Mouse (Mus musculus) heart, adult 18-20 months (tissue): ENCODE measurements around the gene Olfr638. TPM values are rescaled to one million over a fixed set of nuclear protein-coding genes. Genes with fewer than 3 reads are reported as not detected.
"Not testable (repeated sequence)": the region's sequence is repeated elsewhere in the genome, so short reads cannot be mapped to it uniquely, and the experiment has no call there.

Experiments used
- DNase-seq, 2 experiments: peaks; one replicate each; pipeline ENCODE4 v3.0.0; 2021 to 2022; ENCODE audit warnings: mixed read lengths in 1 of 2
- long read RNA-seq, 2 experiments: library from polyadenylated mRNA; stranded (forward); transcript quantifications; one replicate each; pipeline ENCODE4 v2.0.0; 2021
- total RNA-seq, 2 experiments: library from RNA; stranded (reverse); gene quantifications; 2 replicates each; pipeline ENCODE4 v1.2.3; 2021

Olfr638 gene
- total RNA-seq = not detected
- long read RNA-seq, experiment 1 = 0 reads
- long read RNA-seq, experiment 2 = 0 reads

DNA sequence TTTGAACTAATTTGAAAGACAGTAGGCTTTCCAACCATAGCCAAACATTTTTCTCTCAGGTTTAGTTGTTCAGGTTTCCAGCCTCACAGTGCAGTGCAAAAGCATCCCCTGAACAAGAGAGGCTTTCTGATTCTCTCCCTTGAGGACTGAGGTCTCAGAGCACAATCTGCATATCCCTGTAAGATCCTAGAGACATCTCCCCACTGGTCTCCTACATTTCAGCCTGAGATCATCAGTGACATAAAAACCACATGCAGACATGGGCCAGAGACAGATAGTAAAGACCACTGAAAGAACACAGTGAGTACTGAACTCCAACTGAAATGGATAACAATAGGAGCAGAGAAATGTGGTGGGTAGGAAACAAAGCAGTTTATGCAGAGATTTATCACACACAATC lies at the start of gene Olfr638:
TSS of gene Olfr638 (plus strand) at position 301 of the 400 bp plus-strand sequence.
- DNase-seq = no peak

DNA sequence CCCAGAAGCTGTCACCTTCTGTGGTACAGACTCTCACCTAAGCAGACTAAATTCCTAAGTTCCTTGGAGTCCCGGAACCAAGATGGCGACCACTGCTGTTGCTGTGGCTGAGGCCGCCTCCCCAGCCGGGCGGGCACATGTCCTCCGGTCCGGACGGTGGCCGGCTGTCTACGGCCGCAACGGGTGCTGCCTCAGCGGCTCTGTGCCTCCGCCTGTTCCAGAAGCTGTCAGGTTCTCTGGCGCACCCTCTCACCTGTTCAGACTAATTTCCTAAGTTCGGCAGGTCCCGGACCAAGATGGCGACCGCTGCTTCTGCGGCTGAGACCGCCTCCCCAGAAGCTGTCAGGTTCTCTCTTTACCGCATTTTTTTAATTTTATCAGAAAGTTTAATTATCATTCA lies 31.7 kb upstream of the Olfr638 start:
- not testable (repeated sequence) for DNase-seq

DNA sequence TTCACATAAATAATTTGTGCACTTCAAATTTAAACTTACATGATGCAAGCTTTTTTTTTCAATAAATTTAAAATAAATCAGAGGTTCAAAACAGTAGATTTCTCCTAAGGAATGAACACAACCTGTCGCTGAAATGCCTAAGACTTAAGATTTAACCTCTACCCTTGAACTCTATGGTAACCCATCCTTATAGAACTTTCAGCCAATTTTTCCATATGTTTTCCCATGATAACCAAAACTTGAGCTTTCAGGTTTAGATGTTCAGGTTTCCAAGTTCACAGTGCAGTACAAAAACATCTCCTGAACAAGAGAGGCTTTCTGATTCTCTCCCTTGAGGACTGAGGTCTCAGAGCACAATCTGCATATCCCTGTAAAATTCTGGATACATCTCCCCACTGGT lies 27.7 kb upstream of the Olfr638 start, which contains the start of gene Olfr635:
TSS of gene Olfr635 (plus strand) at position 301 of the 400 bp plus-strand sequence.
- DNase-seq = no peak

DNA sequence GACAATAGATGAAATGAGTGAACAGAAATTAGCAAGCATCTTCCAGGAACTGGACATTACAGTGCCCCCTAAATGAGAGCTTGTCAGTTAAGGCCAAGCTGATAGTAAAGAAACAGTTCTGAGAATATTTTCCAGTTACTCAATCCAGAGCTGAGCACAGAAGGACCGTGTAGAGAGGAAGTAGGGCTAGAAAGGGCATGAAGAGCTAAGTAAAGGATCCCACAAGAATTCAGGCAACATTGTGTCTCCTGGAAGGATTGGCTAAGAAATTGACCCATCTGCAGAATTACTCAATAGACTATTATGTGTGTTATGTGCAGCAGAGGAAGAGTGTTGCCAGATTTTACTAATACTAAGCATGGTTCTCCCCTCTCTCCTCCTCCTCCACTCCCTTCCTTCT lies 26.8 kb upstream of the Olfr638 start:
- DNase-seq = no peak

DNA sequence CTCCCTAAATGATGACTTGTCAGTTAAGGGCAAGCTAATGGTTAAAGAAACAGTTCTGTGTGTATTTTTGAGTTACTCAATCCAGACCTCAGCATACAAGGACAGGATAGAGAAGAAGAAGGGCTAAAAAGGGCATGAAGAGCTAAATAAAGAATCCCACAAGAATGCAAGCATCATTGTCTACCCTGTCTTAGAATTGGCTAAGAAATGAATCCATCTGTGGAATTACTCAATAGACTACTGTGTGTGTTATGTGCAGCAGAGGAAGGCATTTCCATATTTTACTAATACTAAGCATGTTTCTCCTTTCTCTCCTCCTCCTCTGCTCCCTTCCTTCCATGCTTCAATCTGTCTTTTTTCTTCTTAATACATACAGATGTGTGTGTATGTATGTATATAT lies 578 bp downstream of the Olfr638 start:
- no peak for DNase-seq

DNA sequence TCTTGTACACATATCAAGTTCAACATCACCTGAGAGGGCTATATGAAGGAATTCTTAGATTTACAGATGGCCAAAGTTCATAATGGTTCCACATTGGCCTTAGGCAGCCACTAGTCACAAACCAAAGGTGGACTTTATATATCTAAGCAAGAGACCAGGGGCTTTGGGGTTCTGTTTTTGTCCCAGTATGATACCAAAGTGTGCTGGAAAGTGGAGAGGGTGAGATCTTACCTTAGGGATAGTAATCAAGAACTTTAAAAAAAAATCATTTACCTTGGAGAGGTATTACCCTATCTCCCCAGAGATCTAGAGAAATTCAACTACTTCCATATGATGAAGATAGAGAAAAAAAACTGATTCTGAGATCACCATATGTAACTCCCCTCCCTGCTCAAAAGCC lies 18.7 kb downstream of the Olfr638 start, which contains the start of gene Olfr639:
TSS of gene Olfr639 (minus strand) at position 101 of the 400 bp plus-strand sequence.
- no peak for DNase-seq

DNA sequence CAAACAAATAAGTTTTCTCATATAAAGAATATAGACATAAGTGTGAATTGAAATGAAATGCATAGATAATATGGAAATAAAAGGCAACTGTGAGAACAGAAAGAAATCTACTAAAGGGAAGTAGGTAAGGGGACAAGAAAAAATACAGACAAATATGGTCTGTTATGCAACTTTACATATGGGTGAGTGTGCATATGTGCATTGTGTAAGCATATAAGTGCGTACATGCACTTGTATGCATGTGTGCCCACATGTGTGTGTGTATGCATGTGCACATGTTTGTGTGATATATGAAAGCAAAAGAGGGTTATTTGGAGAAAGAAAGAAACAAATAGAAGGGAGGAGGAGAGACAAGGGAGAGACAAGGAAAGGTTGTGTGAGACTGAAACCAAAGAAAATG lies 20.4 kb downstream of the Olfr638 start:
- DNase-seq = no peak

DNA sequence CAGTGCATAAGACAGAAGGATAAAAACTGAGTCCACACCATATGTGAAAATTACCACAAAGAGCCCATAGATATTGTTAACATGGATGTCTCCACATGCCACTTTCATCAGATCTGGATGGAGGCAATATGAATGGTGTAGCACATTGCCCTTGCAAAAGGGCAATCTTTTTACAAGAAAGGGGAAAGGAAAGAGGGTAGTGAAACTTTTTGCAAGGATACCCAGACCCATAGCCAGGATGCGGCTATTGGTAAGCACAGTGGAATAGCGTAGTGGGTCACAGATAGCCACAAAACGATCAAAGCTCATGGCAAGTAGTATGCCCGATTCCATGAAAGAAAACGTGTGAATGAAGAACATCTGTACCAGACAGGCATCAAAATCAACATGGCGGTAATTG lies 23.1 kb downstream of the Olfr638 start:
- no peak for DNase-seq

DNA sequence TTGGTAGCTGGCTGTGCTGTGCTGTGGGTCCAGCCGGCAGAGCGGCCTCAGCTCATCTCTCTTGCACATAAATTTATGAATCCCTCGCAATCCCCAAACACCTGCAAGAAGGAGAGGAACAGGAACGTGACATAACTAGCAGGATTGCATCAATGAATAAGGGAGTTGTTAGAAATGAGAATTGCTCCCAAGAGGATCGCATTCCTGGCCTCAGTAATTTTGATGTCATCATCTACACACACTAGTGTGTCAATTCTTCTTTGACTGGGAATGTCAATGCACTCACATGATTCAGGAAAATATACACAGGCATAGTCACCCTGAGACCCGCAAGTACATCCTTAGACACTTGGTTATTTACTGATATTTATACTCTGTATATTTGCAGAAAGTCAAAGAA lies 26.9 kb downstream of the Olfr638 start, which contains the start of gene Olfr640:
TSS of gene Olfr640 (minus strand) at position 101 of the 400 bp plus-strand sequence.
- no peak for DNase-seq

DNA sequence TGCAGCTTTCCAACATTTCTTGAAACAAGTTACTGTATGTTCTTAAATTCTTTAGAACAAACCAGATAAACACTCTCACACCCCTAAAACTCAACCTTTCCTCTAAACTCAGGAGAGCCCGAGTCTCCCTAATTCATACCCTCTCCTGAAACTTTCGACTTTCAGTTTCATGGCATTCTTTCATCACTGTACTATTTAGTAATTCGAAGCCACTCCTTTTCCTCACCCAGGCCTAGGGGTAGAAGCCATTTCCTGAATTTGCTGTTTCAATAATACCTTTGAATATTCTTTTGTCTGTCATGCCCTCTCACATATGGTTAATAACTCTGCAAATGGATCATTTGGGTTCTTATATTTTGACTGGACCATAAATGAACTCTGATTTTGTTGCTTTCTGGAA lies 28.4 kb downstream of the Olfr638 start:
- DNase-seq = no peak

DNA sequence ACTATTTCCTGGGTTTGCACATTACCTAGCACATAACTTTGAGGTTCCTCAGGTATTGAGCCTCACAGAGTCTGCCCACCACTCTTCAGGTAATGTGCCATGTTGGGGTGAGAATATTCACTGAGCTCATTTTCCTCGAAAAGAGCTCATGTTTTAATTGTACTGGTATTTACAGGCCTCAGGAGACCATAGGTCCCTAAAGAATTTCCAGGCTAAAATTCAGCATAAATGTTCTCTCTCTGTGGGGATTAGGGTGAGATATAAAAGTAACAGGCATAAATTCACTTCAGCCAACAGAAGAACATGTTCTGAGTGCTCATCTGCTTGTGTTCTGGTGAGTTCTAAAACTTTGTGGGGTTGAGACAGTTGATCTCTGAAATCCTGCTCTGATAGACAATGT lies 36.6 kb downstream of the Olfr638 start, which contains the start of gene Olfr641:
TSS of gene Olfr641 (plus strand) at position 301 of the 400 bp plus-strand sequence.
- DNase-seq = no peak

DNA sequence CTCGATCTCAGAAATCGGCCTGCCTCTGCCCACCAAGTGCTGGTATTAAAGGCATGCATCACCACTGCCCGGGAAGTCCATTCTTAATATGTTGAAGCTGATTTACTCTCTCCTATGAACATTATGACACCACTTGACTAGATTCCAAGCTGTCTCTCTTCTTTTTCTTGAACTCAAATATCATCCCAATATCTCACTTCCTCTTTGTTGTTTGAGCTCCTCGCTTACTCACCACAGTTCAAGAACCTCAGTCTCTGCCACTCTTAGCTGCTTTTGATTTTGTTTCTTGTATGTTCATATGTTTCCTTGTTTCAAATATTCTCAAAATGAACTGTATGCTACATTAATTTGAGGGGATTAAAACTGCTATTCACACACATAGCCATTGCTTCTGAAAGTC lies 52.2 kb downstream of the Olfr638 start:
- DNase-seq = no peak

DNA sequence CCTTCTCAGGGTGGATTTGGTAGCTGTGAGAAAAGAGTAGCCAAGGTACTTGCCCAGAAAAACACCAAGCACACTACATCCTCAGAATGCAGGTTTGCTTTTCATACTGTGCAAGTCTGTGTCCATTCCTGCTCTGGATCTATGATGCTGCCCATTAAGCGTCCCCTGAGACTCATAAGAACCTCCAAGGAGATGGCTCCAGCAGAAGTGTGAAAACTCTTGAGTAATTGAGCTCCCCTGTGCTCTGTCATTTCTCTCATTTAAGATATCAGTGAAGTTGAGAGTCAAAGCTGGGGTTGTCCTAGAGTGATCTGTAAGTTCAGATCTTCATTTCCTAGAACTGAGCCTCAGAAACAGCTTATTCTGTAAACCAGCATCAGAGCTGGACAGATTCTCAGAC lies 54.0 kb downstream of the Olfr638 start, which contains the start of gene Olfr642:
TSS of gene Olfr642 (minus strand) at position 101 of the 400 bp plus-strand sequence.
- no peak for DNase-seq

Other genes with a start within 250 kb of the Olfr638 start
- not detected for gene Olfr630, start 241.4 kb upstream of the Olfr638 start, total RNA-seq
- gene Olfr69, start 227.2 kb upstream of the Olfr638 start, total RNA-seq = not detected
- not detected for gene Olfr68, start 219.0 kb upstream of the Olfr638 start, total RNA-seq
- not detected for gene Olfr67, start 206.9 kb upstream of the Olfr638 start, total RNA-seq
- gene Hbb-bt, start 184.8 kb upstream of the Olfr638 start, total RNA-seq = 1,000 to 10,000 TPM; 1,004 to 1,120 TPM
- over 10,000 TPM; 10,167 to 10,648 TPM for gene Hbb-bs, start 170.7 kb upstream of the Olfr638 start, total RNA-seq
- not detected for gene Hbb-bh2, start 158.2 kb upstream of the Olfr638 start, total RNA-seq
- not detected for gene Hbb-bh1, start 155.6 kb upstream of the Olfr638 start, total RNA-seq
- not detected for gene Hbb-y, start 145.5 kb upstream of the Olfr638 start, total RNA-seq
- gene Olfr66, start 112.5 kb upstream of the Olfr638 start, total RNA-seq = not detected
- gene Olfr64, start 104.3 kb upstream of the Olfr638 start, total RNA-seq = not detected
- not detected for gene Olfr65, start 95.3 kb upstream of the Olfr638 start, total RNA-seq
- not detected for gene Olfr631, start 69.9 kb upstream of the Olfr638 start, total RNA-seq
- not detected for gene Olfr632, start 64.4 kb upstream of the Olfr638 start, total RNA-seq
- gene Olfr633, start 54.3 kb upstream of the Olfr638 start, total RNA-seq = not detected
- gene Olfr635, start 27.6 kb upstream of the Olfr638 start, total RNA-seq = not detected
- under 1 TPM; 0.05 TPM for gene Olfr639, start 18.6 kb downstream of the Olfr638 start, total RNA-seq
- gene Olfr640, start 26.8 kb downstream of the Olfr638 start, total RNA-seq = not detected
- gene Olfr641, start 36.7 kb downstream of the Olfr638 start, total RNA-seq = not detected
- gene Olfr642, start 53.9 kb downstream of the Olfr638 start, total RNA-seq = not detected
- gene 4930516K23Rik, start 62.7 kb downstream of the Olfr638 start, total RNA-seq = not detected
- gene Olfr644, start 73.1 kb downstream of the Olfr638 start, total RNA-seq = not detected
- not detected for gene Olfr645, start 86.7 kb downstream of the Olfr638 start, total RNA-seq
- not detected for gene Olfr646, start 106.1 kb downstream of the Olfr638 start, total RNA-seq
- gene Ubqln5, start 131.1 kb downstream of the Olfr638 start, total RNA-seq = not detected
- not detected for gene Olfr643, start 138.7 kb downstream of the Olfr638 start, total RNA-seq
- not detected for gene Ubqln3, start 144.5 kb downstream of the Olfr638 start, total RNA-seq
- not detected for gene Ubqlnl, start 151.8 kb downstream of the Olfr638 start, total RNA-seq
- not detected for gene Olfm5, start 166.1 kb downstream of the Olfr638 start, total RNA-seq
- not detected for gene Olfr648, start 184.6 kb downstream of the Olfr638 start, total RNA-seq
- gene Olfr649, start 197.2 kb downstream of the Olfr638 start, total RNA-seq = not detected
- under 1 TPM; 0.30 to 0.67 TPM for gene Trim6, start 220.0 kb downstream of the Olfr638 start, total RNA-seq
- gene Trim34a, start 245.7 kb downstream of the Olfr638 start, total RNA-seq = 1 to 10 TPM; 3.9 to 4.7 TPM